Mouse (Mus musculus) regulatory T cell (primary cell): ENCODE data around the gene Fer.

Experiments used
- in situ Hi-C: fragments of 300-600 bp; cut with MboI, MseI; formaldehyde crosslinking; loops from one replicate; pipeline ENCODE4 v1.15.1; 2025; ENCODE audit warnings: high pct_unique_total_duplicates

Gene Fer

GRCm38 (mm10) chr17:64139231-64139915, 276.5 kb downstream of the Fer start:
- in situ Hi-C loops: no loop called here

GRCm38 (mm10) chr17:64140063-64140850, 277.4 kb downstream of the Fer start:
- in situ Hi-C loops: no loop called here

- in situ Hi-C loops: no loop called here
Observed at GRCm38 (mm10) chr17:64141856-64142255, 279.0 kb downstream of the Fer start.

GRCm38 (mm10) chr17:64146409-64146808, 283.5 kb downstream of the Fer start:
- in situ Hi-C loops: no loop called here

GRCm38 (mm10) chr17:64150717-64151116, 287.9 kb downstream of the Fer start:
- in situ Hi-C loops: no loop called here

GRCm38 (mm10) chr17:64167731-64168130, 304.9 kb downstream of the Fer start:
- in situ Hi-C loops: no loop called here

GRCm38 (mm10) chr17:64170019-64170418, 307.2 kb downstream of the Fer start:
- in situ Hi-C loops: loop anchor here (10.0 kb wide), 1 partner anchor 1505 kb away; no protein-coding TSS in a partner anchor

GRCm38 (mm10) chr17:64172474-64172873, 309.6 kb downstream of the Fer start:
- in situ Hi-C loops: loop anchor here (10.0 kb wide), 1 partner anchor 1502 kb away; no protein-coding TSS in a partner anchor

GRCm38 (mm10) chr17:64180546-64180945, 317.7 kb downstream of the Fer start:
- in situ Hi-C loops: no loop called here

- in situ Hi-C loops: no loop called here
Observed at GRCm38 (mm10) chr17:64181291-64181690, 318.4 kb downstream of the Fer start.

- in situ Hi-C loops: no loop called here
Observed at GRCm38 (mm10) chr17:64182599-64182998, 319.7 kb downstream of the Fer start.

GRCm38 (mm10) chr17:64183196-64183595, 320.3 kb downstream of the Fer start:
- in situ Hi-C loops: no loop called here
